Mouse (Mus musculus) ES-E14 (cell line): Measurements from ENCODE around the gene Slc2a3. TPM values are rescaled to one million over a fixed set of nuclear protein-coding genes. Genes with fewer than 3 reads are reported as not detected.

ENCODE experiments used
- DNase-seq: peaks from one replicate; pipeline ENCODE4 v3.0.0-alpha.2; 2013; ENCODE audit warnings: low read depth, low spot score
- H3K27ac ChIP-seq: 2 replicates; pipeline ENCODE4 v1.5.1; 2012; ENCODE audit warnings: low read depth, mild to moderate bottlenecking, low read length, moderate library complexity, mixed read lengths; ENCODE audit not compliant: poor library complexity, insufficient read depth, severe bottlenecking
- H3K36me3 ChIP-seq: 2 replicates; pipeline ENCODE4 v1.6.1; 2012; ENCODE audit warnings: mild to moderate bottlenecking, low read length, moderate library complexity, mixed read lengths; ENCODE audit not compliant: control insufficient read depth, poor library complexity, insufficient read depth, severe bottlenecking
- H3K4me1 ChIP-seq, 2 experiments: fragments of 150-350 bp in 1 of 2; sonication (generic) in 1 of 2; 2 replicates each; pipeline ENCODE4 v1.6.1; 2012; ENCODE audit warnings: low read length in 2 of 2, mild to moderate bottlenecking in 1 of 2, mixed read lengths in 1 of 2; ENCODE audit not compliant: control insufficient read depth in 2 of 2, insufficient read depth in 2 of 2, poor library complexity in 1 of 2
- H3K4me3 ChIP-seq, 2 experiments: fragments of 150-350 bp in 1 of 2; sonication (generic) in 1 of 2; 2 replicates each; pipeline ENCODE4 v1.5.1; 2012; ENCODE audit warnings: low read length in 2 of 2, low read depth in 1 of 2, mild to moderate bottlenecking in 1 of 2, mixed read lengths in 1 of 2; ENCODE audit not compliant: insufficient read depth in 1 of 2, poor library complexity in 1 of 2, severe bottlenecking in 1 of 2
- H3K9ac ChIP-seq: 2 replicates; pipeline ENCODE4 v1.6.1; 2012; ENCODE audit warnings: low read depth, mild to moderate bottlenecking, low read length, mixed read lengths; ENCODE audit not compliant: poor library complexity, insufficient read depth, severe bottlenecking
- H3K9me3 ChIP-seq: fragments of 150-350 bp; sonication (generic); 2 replicates; pipeline ENCODE4 v1.6.1; 2012; ENCODE audit warnings: low read depth, mild to moderate bottlenecking, low read length; ENCODE audit not compliant: control insufficient read depth, insufficient read depth
- CHD2 ChIP-seq: IDR thresholded peaks from 2 replicates; pipeline ENCODE4 v1.6.1; 2014; ENCODE audit warnings: mild to moderate bottlenecking, low read depth, low read length, inconsistent platforms
- HCFC1 ChIP-seq: IDR thresholded peaks from 2 replicates; pipeline ENCODE4 v1.6.1; 2012; ENCODE audit warnings: low read length, inconsistent platforms, borderline replicate concordance; ENCODE audit not compliant: insufficient read depth
- MAFK ChIP-seq: IDR thresholded peaks from 2 replicates; pipeline ENCODE4 v1.6.1; 2014; ENCODE audit warnings: mild to moderate bottlenecking, low read depth, low read length, inconsistent platforms; ENCODE audit not compliant: insufficient read depth
- ZC3H11A ChIP-seq: IDR thresholded peaks from 2 replicates; pipeline ENCODE4 v1.6.1; 2012; ENCODE audit warnings: low read depth, mild to moderate bottlenecking, inconsistent platforms, low read length, borderline replicate concordance
- ZNF384 ChIP-seq: IDR thresholded peaks from 2 replicates; pipeline ENCODE4 v1.6.1; 2012; ENCODE audit warnings: low read depth, low read length, inconsistent platforms
- in situ Hi-C, 2 experiments: fragments of 600-800 bp; cut with MboI; formaldehyde crosslinking; loops; one replicate each; pipeline ENCODE4 v1.15.1; 2025; ENCODE audit warnings: low sequenced_read_pairs in 2 of 2, inconsistent platforms in 1 of 2; ENCODE audit not compliant: unreplicated experiment in 2 of 2
- total RNA-seq: library from RNA; depleted of rRNA; stranded (reverse); fragments of 300-350 nt; gene quantifications from 2 replicates; pipeline ENCODE4 v1.2.3, GENCODE M21; 2012

Gene Slc2a3
- total RNA-seq, 1 experiment, result 890 TPM

- Histone ChIP-seq H3K27ac (peak overlapping the region; percentile 29), H3K4me1 (peaks cover 2 to 9% of the 10 kb centered on the region in 2 experiments; a peak in 2 of 4 replicates), H3K4me3 (peak overlapping the region; percentile 86 to 89), H3K9me3 (no peaks in the 10 kb centered on the region), H3K9ac (peak overlapping the region; percentile 58; the same call in 1 of the 2 replicates), H3K36me3 (peaks cover 20% of the 10 kb centered on the region)
- in situ Hi-C loops, result loop anchor here in 1 of 2 experiments (25.0 kb wide), 1 partner anchor 406 kb away; the partner anchor contains the start of gene Phc1
- TF ChIP-seq CHD2 (no peak), MAFK (no peak), ZNF384 (no peak), HCFC1 (no peak), ZC3H11A (no peak)
- no peak for DNase-seq
Observed at GRCm38 (mm10) chr6:122743353-122743752, 58.1 kb downstream of the Slc2a3 start.

GRCm38 (mm10) chr6:122742228-122742899 lies 59.1 kb downstream of the Slc2a3 start:
- peak overlapping the region; percentile 96 for H3K9ac ChIP-seq
- H3K4me3 ChIP-seq, result peak overlapping the region; percentile 86 to 89
- in situ Hi-C loops, result loop anchor here in 1 of 2 experiments (25.0 kb wide), 1 partner anchor 405 kb away; the partner anchor contains the start of gene Phc1
- peaks cover 2 to 9% of the 10 kb centered on the region in 2 experiments; a peak in 2 of 4 replicates for H3K4me1 ChIP-seq
- peaks cover 30% of the 10 kb centered on the region for H3K36me3 ChIP-seq
- TF ChIP-seq ZNF384, result peak; percentile 92
- no peak for TF ChIP-seq HCFC1
- no peaks in the 10 kb centered on the region for H3K9me3 ChIP-seq
- peak; percentile 92 for DNase-seq
- H3K27ac ChIP-seq, result peak overlapping the region; percentile 69

DNA sequence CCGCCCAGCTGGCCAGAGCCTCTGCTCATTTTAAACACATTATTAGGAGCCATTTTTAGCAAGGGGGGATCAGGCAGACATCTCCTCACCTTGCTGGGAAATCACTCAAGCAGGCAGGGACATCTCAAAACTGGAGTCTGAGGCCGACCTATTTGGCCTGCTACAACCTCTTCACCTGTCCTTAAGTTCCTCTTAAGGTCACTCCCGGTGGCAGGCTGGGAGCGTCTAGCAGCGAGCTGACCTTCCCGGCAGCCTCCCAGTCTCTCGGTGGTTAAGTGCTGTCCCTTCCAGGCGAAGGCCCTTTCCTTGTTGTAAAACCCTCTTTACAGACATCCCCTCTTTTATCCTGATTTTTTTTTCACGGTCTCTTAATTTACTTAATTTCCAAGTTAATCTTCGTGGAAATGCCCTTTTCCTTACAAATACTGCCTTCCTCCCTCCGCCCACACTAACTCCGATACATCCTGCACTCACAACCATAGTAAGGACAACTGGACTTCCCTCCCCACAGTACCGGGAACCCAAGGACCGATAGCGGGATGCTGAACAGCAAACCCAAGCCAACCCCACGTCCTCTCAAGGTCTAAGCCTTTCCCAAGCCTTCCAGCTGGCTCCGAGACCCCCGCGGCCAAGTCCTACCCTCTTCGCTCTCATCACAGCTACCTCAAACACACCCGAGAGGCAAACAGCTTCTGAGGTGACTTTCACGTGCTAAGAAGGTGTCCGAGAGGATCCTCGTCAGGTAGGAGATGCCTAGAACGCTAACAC lies 59.8 kb downstream of the Slc2a3 start:
- DNase-seq, result no peak
- no peak for TF ChIP-seq CHD2
- TF ChIP-seq HCFC1, result no peak
- no peak for TF ChIP-seq MAFK
- no peak for TF ChIP-seq ZC3H11A
- no peak for TF ChIP-seq ZNF384
- peak overlapping the region; percentile 69 for H3K27ac ChIP-seq

GRCm38 (mm10) chr6:122739952-122740351 lies 61.5 kb downstream of the Slc2a3 start:
- in situ Hi-C loops, result loop anchor here in 1 of 2 experiments (10.0 to 25.0 kb wide), 2 partner anchors 45 to 403 kb away; partner anchors contain the start of gene Phc1
- peak overlapping the region; percentile 86 to 89 for H3K4me3 ChIP-seq
- peaks cover 5 to 7% of the 10 kb centered on the region in 2 experiments; a peak in 2 of 4 replicates for H3K4me1 ChIP-seq
- no peaks in the 10 kb centered on the region for H3K9me3 ChIP-seq
- TF ChIP-seq MAFK, result 0 out of 2 replicates have a peak, but pooled peaks have one; percentile 24
- TF ChIP-seq ZC3H11A, result peak; percentile 65
- TF ChIP-seq CHD2, result no peak
- H3K9ac ChIP-seq, result peak overlapping the region; percentile 96
- peak; percentile 95 for DNase-seq
- peak overlapping the region; percentile 34; the same call in 1 of the 2 replicates for H3K27ac ChIP-seq
- peaks cover 52% of the 10 kb centered on the region for H3K36me3 ChIP-seq

More for the DNA sequence above, 59.8 kb downstream of the Slc2a3 start:
- in situ Hi-C loops, result loop anchor here in 1 of 2 experiments (25.0 kb wide), 1 partner anchor 404 kb away; the partner anchor contains the start of gene Phc1
- Histone ChIP-seq H3K36me3 (peaks cover 37% of the 10 kb centered on the region), H3K4me3 (peak overlapping the region; percentile 86 to 89), H3K9ac (peak overlapping the region; percentile 96), H3K9me3 (no peaks in the 10 kb centered on the region), H3K4me1 (peaks cover 2 to 9% of the 10 kb centered on the region in 2 experiments; a peak in 2 of 4 replicates)
